Mouse (Mus musculus): ENCODE measurements around the gene Gnb2. TPM values are rescaled to one million over a fixed set of nuclear protein-coding genes. Genes with fewer than 3 reads are reported as not detected.

Gnb2 gene
- total and polyA plus RNA-seq, 3 experiments, result 548 to 550 TPM; not detected in 1

- no peak within 1 kb of the TSS for H3K4me3 ChIP-seq (ENCODE audit: control insufficient read depth in 1 of 2, insufficient read depth in 1 of 2, low read depth in 2 of 2, low read length in 2 of 2)
- peak; percentile 76 for DNase-seq (ENCODE audit: low read depth, low spot score)
Measured at GRCm38 (mm10) chr5:137553411-137553837, 20.1 kb upstream of the Gnb2 start, which contains the start of gene Actl6b. Gene Actl6b (plus strand): TSS chr5:137553517.

DNA sequence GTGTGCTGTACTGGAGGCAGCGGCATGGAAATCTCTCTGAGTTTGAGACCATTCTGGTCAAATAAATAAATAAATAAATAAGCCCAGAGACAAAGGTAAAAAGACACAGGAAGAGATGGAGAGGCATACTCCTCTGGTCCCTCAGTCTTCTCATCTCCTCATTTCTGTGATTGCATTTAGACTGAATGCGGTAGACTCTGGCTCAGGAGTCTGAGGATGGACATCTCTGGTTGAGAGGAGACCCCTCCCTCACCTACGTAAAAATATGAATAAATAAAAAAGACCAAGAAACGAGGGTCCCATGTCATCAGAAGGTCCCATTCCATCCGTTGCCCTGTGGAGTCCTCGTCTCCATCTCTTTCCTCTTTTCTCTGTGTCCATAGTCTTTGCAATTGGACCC, 19.7 kb upstream of the Gnb2 start:
- TF ChIP-seq KAT2A (conservative IDR thresholded peaks at IDR 0.05; ENCODE audit: low read depth, low read length) (no peak), MAFK (IDR thresholded peaks at IDR 0.05; ENCODE audit: borderline replicate concordance, low read depth, low read length) (no peak), ZKSCAN1 (IDR thresholded peaks at IDR 0.05; ENCODE audit: low read depth, low read length) (no peak), SMC3 (IDR thresholded peaks at IDR 0.05; ENCODE audit: low read depth, low read length) (no peak), HCFC1 (IDR thresholded peaks at IDR 0.05; ENCODE audit: low read depth, low read length) (no peak), GATA1 (IDR thresholded peaks at IDR 0.05; ENCODE audit: low read depth, low read length) (no peak), CHD1 (IDR thresholded peaks at IDR 0.05; ENCODE audit: low read depth, low read length) (no peak), POLR2AphosphoS2 (IDR thresholded peaks at IDR 0.05; ENCODE audit: low read length) (no peak), NELFE (IDR thresholded peaks at IDR 0.05; ENCODE audit: low read depth, low read length) (no peak), ZC3H11A (IDR thresholded peaks at IDR 0.05; ENCODE audit: low read depth, low read length) (no peak), POLR2A (IDR thresholded peaks at IDR 0.05; ENCODE audit: control insufficient read depth in 1 of 2, insufficient read depth in 1 of 2, low read depth in 1 of 2, low read length in 2 of 2, poor library complexity in 1 of 2) (no peak), UBTF (IDR thresholded peaks at IDR 0.05; ENCODE audit: borderline replicate concordance, insufficient read depth, low read depth, low read length) (no peak), CHD2 (IDR thresholded peaks at IDR 0.05; ENCODE audit: low read length) (no peak), RCOR1 (IDR thresholded peaks at IDR 0.05; ENCODE audit: low read depth, low read length) (no peak), SIN3A (IDR thresholded peaks at IDR 0.05; ENCODE audit: low read length) (no peak), MYB (IDR thresholded peaks at IDR 0.05; ENCODE audit: low read depth, low read length) (no peak), TBP (IDR thresholded peaks at IDR 0.05; ENCODE audit: low read depth, low read length) (no peak), USF2 (IDR thresholded peaks at IDR 0.05; ENCODE audit: borderline replicate concordance in 1 of 2, insufficient read depth in 1 of 2, low read depth in 1 of 2, low read length in 2 of 2) (no peak), ETS1 (IDR thresholded peaks at IDR 0.05; ENCODE audit: low read depth, low read length) (no peak), GABPA (IDR thresholded peaks at IDR 0.05; ENCODE audit: low read depth, low read length) (no peak)
- H3K9ac ChIP-seq (ENCODE audit: control insufficient read depth, low read depth, low read length, poor library complexity, severe bottlenecking), result no peak overlapping the region
- H3K4me3 ChIP-seq (ENCODE audit: control insufficient read depth in 1 of 2, insufficient read depth in 1 of 2, low read depth in 2 of 2, low read length in 2 of 2), result no peak overlapping the region
- H3K36me3 ChIP-seq (ENCODE audit: control insufficient read depth in 1 of 2, insufficient read depth in 2 of 2, low read length in 2 of 2), result no peaks in the 10 kb centered on the region
- H3K27ac ChIP-seq (ENCODE audit: control insufficient read depth, low read depth, low read length), result no peak overlapping the region
- no peaks in the 10 kb centered on the region for H3K79me2 ChIP-seq (ENCODE audit: control insufficient read depth, insufficient read depth, low read length, poor library complexity)
- no peak for DNase-seq (ENCODE audit: low read depth, low spot score)
- 0 out of 4 replicates have a peak, but pooled peaks cover 0 to 4% of the 10 kb centered on the region in 2 experiments for H3K4me1 ChIP-seq (ENCODE audit: control insufficient read depth in 1 of 2, insufficient read depth in 2 of 2, low read length in 2 of 2)
- H3K27me3 ChIP-seq (ENCODE audit: control insufficient read depth in 1 of 2, insufficient read depth in 2 of 2, low read length in 2 of 2), result peaks cover 4 to 9% of the 10 kb centered on the region in 2 experiments
- no peaks in the 10 kb centered on the region for H3K9me3 ChIP-seq (replicated peaks; ENCODE audit: insufficient read depth, low read length)

More at GRCm38 (mm10) chr5:137553411-137553837, 20.1 kb upstream of the Gnb2 start, which contains the start of gene Actl6b:
- peaks cover 6 to 14% of the 10 kb centered on the region in 2 experiments for H3K27me3 ChIP-seq (ENCODE audit: control insufficient read depth in 1 of 2, insufficient read depth in 2 of 2, low read length in 2 of 2)
- 0 out of 4 replicates have a peak, but pooled peaks cover 0 to 4% of the 10 kb centered on the region in 2 experiments for H3K4me1 ChIP-seq (ENCODE audit: control insufficient read depth in 1 of 2, insufficient read depth in 2 of 2, low read length in 2 of 2)
- no peaks in the 10 kb centered on the region for H3K9me3 ChIP-seq (replicated peaks; ENCODE audit: insufficient read depth, low read length)
- H3K79me2 ChIP-seq (ENCODE audit: control insufficient read depth, insufficient read depth, low read length, poor library complexity), result no peaks in the 10 kb centered on the region
- H3K27ac ChIP-seq (ENCODE audit: control insufficient read depth, low read depth, low read length), result no peak within 1 kb of the TSS
- TF ChIP-seq MAZ (IDR thresholded peaks at IDR 0.05; ENCODE audit: low read depth, low read length) (peak; percentile 96), EP300 (IDR thresholded peaks at IDR 0.05; ENCODE audit: low read depth in 1 of 2, low read length in 2 of 2) (peak in 1 of 2 experiments; percentile 47; a peak in 1 of 4 replicates), SIN3A (IDR thresholded peaks at IDR 0.05; ENCODE audit: low read length) (peak; percentile 92), MXI1 (IDR thresholded peaks at IDR 0.05; ENCODE audit: low read depth, low read length) (peak; percentile 81), CTCF (IDR thresholded peaks at IDR 0.05 in 2 of 3, conservative IDR thresholded peaks at IDR 0.05 in 1 of 3; ENCODE audit: control insufficient read depth in 1 of 3, insufficient read depth in 1 of 3, low read depth in 2 of 3, low read length in 3 of 3, poor library complexity in 1 of 3, severe bottlenecking in 1 of 3) (no peak), CHD1 (IDR thresholded peaks at IDR 0.05; ENCODE audit: low read depth, low read length) (no peak), CHD2 (IDR thresholded peaks at IDR 0.05; ENCODE audit: low read length) (0 out of 2 replicates have a peak, but pooled peaks have one; percentile 30), USF1 (IDR thresholded peaks at IDR 0.05; ENCODE audit: low read depth, low read length) (no peak), KAT2A (conservative IDR thresholded peaks at IDR 0.05; ENCODE audit: low read depth, low read length) (no peak)
- no peaks in the 10 kb centered on the region for H3K36me3 ChIP-seq (ENCODE audit: control insufficient read depth in 1 of 2, insufficient read depth in 2 of 2, low read length in 2 of 2)
- no peak within 1 kb of the TSS for H3K9ac ChIP-seq (ENCODE audit: control insufficient read depth, low read depth, low read length, poor library complexity, severe bottlenecking)
